Mouse (Mus musculus): ENCODE results near the gene Akt2.

Gene Akt2

DNA sequence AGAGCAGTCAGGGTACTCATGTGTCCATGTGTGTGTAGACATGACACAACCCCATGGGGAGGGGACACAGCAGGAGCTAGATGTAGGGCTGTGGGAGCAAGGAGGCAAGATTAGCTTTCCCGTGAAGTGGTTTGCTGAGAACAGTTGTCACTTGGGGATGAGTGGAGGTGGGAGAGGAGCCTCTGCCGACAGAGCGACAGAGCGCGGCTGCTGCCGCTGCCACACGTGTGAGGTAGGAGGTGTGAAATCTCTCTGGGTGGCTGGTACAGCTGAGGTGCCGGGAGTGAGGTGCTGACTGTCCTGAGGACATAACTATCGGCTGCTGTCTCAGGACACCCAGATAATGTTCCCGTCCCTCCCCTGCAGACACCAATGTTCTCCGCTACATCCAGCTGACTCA is 64.2 kb downstream of the Akt2 start:
- ChIA-PET CTCF (interaction anchor here (0.6 to 2.1 kb wide), 9 partner anchors 9 to 148 kb away, joined by 3 to 7 read pairs (median 3); no protein-coding TSS in a partner anchor), POLR2A (interaction anchor here in 3 of 4 experiments (0.6 to 1.4 kb wide), 7 partner anchors 9 to 874 kb away, joined by 3 to 4 read pairs (median 4); partner anchors contain the start of genes Prx (in 1 of the 3), Sertad1 (in 1 of the 3) and Zfp607b (in 1 of the 3))

DNA sequence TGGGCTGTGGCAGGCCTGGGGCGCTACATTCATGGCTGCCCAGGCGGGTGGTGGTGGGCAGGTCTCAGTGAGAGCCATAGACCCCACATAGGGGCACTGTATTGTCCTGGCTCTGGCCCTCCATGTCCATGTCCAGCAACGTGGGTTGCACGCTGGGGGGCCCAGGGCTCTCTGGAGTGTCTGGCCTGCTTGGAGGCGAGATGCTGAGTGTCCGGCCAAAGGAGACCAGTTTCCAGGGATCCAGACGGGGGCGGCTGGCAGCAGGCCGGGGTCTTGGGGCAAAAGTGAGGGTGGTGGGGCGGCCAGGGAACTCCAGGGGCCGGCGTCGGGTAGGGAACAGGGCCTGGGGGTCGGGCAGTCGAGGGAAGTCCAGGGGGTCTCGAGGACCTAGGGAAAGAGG is 65.2 kb downstream of the Akt2 start:
- POLR2A ChIA-PET, result interaction anchor here in 1 of 4 experiments (2.0 kb wide), 1 partner anchor 10 kb away, joined by 7 read pairs; no protein-coding TSS in a partner anchor
- CTCF ChIA-PET, result no interaction called here

DNA sequence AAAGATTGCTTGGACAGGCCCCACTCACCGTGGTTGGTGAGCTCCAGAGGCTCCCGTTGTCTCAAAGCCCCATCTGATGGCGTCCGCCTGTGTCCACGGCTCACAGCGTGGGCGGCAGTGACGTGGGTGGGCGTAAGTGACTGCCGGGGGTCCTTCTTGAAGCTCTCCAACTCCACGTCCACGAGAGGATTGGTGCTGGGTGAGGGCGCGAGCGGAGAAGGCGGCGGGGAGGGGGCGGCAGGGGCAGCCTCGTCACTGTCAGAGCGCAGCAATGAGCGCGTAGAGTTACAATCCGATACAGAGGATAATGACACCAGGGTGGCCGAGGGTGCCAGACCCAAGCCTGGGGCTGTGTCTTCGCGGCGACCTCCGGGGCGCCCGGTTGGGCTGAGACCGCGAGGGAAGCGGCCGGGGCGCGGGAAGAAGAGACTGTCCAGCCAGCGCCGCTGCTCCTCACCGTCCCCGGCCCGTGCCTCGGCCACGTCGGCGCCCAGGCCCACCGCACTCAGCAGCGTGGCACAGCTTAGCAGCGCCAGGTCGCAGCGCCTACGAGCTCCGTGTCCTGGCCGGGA is 66.6 kb downstream of the Akt2 start:
- ChIA-PET POLR2A (interaction anchor here in 3 of 4 experiments (0.5 to 2.0 kb wide), 5 partner anchors 8 to 624 kb away, joined by 3 to 7 read pairs (median 4); no protein-coding TSS in a partner anchor), CTCF (interaction anchor here in 2 of 4 experiments (0.6 to 1.3 kb wide), 4 partner anchors 8 to 355 kb away, joined by 3 read pairs; no protein-coding TSS in a partner anchor)

DNA sequence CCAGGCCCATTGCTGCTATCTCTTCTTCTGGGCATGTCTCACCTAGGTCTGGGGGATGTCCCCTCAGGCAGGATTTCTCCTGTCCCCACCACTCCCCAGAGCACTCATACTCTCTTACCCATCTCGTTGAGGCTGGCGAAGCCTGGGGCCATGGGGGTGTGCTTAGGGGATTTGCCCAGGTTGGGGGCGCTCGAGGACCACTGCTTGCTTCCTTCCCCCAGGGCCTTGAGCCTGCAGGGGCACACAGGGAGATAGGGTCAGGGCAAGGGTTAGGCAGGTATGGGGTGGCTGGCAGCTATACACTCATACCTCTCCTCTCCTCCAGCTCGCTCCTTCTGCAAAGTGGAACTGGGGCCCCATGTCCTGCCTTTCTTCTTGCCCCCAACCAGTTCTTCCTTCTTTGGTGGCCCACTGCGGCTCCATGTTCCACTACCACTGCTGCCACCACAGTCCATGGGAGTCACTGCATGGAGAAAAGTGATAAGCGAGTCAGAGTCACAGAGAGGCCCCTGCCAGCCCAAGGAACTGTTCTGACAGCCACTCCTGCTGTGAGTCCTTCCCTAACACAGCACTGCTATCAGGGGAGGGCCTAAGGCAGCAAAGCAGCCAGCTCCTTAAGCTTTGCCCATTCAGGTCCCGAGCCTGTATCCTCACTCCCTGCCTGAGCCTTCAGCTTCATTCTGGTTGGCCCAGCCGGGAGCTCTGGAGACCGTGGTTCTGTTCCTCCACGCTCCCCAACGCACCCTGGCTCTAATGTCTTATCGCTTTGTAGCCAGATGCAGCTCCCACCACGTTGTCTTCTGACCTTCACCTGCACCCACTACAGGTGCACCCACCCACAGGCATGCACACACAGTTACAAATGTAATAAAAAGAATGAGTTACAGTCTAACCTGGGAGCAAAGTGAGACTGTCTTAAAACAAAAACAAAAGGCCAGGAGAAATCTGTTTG is 67.6 kb downstream of the Akt2 start:
- ChIA-PET CTCF (no interaction called here), POLR2A (interaction anchor here in 2 of 4 experiments (0.5 to 2.1 kb wide), 7 partner anchors 7 to 117 kb away, joined by 3 to 8 read pairs (median 3); partner anchors contain the start of gene Map3k10 (in 2 of the 2))

DNA sequence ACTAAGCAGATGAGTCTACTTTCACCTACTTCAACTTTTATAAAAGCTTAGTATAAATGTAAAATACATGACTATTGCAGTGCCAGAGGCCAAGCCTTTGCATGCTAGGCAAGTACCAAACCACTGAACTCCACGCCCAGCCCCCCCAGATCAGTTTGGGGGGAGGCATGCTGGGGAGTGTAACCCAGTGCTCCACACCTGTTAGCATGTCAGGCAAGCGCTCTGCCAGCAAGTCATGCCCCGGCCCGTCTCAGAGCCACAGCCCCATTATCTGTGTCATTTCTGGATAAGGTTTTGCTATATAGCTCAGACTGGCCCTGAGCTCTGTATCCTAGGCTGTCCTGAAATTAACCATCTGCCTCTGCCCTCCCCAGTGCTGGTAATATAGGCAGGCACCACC is 70.7 kb downstream of the Akt2 start:
- POLR2A ChIA-PET, result no interaction called here
- CTCF ChIA-PET, result interaction anchor here in 1 of 4 experiments (0.7 to 1.2 kb wide), 2 partner anchors 27 to 136 kb away, joined by 3 read pairs; partner anchors contain the start of gene Zfp607b

DNA sequence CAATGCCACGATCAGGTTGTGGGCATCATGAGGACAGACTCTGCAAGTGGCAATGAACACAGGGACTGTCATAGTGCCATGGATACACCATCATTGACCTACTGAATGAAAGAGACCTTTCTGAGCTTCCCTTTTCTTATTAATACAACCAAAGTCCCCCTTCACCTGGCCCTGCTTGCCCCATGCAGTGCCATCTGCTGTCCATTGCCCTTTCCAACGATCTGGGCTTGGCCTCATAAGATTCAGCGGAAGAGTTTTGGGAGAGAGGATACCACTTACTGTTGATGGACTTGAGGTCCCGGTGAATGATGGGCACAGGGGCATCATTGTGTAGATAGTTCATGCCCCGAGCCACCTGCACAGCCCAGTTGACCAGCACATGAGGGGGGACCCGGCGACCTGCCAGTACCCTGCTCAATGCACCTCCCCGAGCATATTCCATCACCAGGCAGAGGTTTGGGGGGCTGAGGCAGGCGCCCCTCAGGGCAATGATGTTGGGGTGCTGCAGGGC is 81.8 kb downstream of the Akt2 start:
- ChIA-PET POLR2A (interaction anchor here in 3 of 4 experiments (0.7 to 3.3 kb wide), 8 partner anchors 10 to 477 kb away, joined by 3 to 20 read pairs (median 4); partner anchors contain the start of genes BC024978 (in 1 of the 3), Snrpa (in 1 of the 3), Zfp607b (in 1 of the 3) and Zfp780b (in 1 of the 3)), CTCF (interaction anchor here in 1 of 4 experiments (0.5 kb wide), 1 partner anchor 18 kb away, joined by 4 read pairs; no protein-coding TSS in a partner anchor)

DNA sequence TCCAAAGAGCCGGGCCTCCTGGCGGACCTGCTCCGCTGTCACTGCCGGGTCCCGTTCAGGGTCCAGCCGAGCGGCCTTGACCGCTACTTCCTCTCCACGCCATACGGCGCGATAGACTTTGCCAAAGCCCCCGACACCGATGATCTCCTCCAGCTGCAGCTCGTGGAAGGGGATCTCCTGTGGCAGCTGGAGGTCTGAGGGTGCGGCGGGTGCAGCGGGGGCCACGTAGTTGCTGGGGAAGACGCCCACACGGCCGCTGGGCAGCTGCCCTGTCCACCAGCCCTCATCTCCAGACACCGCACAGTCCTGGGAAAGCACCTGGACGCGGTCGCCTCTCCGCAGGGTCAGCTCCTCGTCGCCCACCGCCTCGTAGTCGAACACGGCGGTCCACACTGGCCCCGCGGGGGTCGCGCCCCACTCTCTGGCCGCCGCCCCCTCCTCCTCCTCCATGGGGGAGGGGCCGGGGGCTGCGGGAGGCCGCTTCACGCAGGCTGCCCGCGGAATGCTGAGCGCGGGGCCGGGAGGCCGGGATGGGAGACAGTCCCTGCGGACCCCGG is 82.3 kb downstream of the Akt2 start:
- POLR2A ChIA-PET, result interaction anchor here in 3 of 4 experiments (0.7 to 3.3 kb wide), 12 partner anchors 10 to 478 kb away, joined by 3 to 20 read pairs (median 4); partner anchors contain the start of genes Zfp607b (in 2 of the 3), BC024978 (in 1 of the 3), Shkbp1 (in 1 of the 3) and Snrpa (in 1 of the 3)
- CTCF ChIA-PET, result interaction anchor here in 3 of 4 experiments (0.5 to 1.8 kb wide), 3 partner anchors 18 to 265 kb away, joined by 4 to 8 read pairs (median 4); no protein-coding TSS in a partner anchor

DNA sequence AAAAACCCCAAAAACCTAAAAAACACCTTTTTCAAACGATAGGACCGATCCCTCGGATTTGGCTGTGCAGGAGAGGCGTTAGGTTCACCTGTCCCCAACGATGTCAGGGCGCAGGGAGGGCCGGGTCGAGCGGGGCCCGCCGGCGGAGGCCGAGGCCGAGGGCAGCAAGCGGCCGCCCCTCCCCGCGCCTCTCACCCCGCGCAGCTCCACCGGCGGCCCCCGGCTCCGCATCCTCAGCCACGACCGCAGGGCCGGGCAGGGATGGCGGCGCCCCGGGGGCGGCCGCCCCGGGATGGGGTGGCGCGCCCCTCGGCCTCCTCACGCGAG is 82.8 kb downstream of the Akt2 start:
- ChIA-PET CTCF (interaction anchor here in 3 of 4 experiments (0.5 to 1.8 kb wide), 4 partner anchors 20 to 365 kb away, joined by 3 to 8 read pairs (median 6); partner anchors contain the start of gene Ttc9b (in 1 of the 3)), POLR2A (interaction anchor here in 3 of 4 experiments (0.7 to 3.3 kb wide), 26 partner anchors 8 to 502 kb away, joined by 3 to 20 read pairs (median 4); partner anchors contain the start of genes Zfp607b (in 2 of the 3), Rab4b (in 1 of the 3), Shkbp1 (in 1 of the 3) and Zfp60 (in 1 of the 3))

DNA sequence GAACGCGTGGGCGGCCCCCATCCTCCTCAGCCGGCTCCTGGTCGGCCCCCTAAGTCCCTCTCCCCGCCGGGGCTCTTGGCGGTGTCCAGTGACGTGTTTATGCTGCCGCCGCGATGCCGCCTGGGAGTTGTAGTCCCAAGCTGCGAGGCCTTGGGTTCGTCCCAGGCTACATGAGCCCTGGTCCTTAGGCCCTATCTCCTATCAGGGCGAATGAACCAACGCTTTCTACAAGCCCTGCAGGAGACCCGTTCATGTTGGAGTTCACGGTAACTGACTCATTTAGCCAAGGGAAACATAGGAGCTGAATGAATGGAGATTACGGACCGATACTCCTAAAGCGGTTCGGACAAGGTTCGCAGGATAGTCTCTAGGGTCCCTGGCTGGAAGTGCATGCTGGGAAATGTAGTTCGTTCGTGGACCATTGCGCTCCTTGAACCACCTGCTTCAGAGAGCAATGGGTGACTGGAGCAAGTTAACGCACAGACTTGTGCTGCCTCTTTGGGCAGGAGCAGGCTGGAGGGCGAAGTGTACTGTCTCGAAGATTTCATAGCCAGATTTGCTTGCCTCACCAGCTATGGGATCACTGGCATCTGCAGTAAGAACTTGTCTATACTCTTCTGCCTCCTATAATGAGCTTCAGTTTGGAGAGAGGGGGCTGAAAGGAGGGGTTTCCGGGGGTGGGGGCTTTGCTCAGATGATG is 83.3 kb downstream of the Akt2 start, which contains the start of gene Map3k10:
Map3k10 (minus strand) TSS at position 77 of the 700 bp plus-strand sequence.
- POLR2A ChIA-PET, result interaction anchor here (0.5 to 3.3 kb wide), 41 partner anchors 7 to 1136 kb away, joined by 3 to 20 read pairs (median 3); partner anchors contain the start of genes Zfp607b (in 2 of the 4), Psmc4 (in 1 of the 4), Rab4b (in 1 of the 4) and Shkbp1 (in 1 of the 4)
- CTCF ChIA-PET, result interaction anchor here (0.5 to 1.8 kb wide), 11 partner anchors 20 to 367 kb away, joined by 3 to 8 read pairs (median 4); partner anchors contain the start of gene Ttc9b (in 1 of the 4)

DNA sequence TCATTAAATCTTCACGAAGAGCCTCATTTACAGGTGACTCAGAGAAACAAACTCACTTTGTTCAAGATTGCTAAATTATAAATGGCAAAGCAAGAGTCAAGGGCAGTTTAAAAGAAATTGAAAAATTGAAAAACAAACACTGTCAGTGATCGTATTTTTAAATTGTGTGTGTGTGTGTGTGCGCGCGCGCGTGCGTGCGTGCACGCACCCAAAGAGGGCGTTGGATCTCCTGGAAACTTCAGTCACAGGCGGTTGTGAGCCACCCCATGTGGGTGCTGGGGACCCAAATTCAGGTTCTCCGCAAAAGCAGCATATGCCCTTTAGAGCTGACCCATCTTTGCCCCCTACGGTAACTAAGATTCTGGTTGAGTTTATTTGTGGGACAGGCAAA is 83.9 kb downstream of the Akt2 start:
- CTCF ChIA-PET, result interaction anchor here (0.6 to 1.8 kb wide), 7 partner anchors 21 to 343 kb away, joined by 3 to 8 read pairs (median 4); partner anchors contain the start of gene Ttc9b (in 1 of the 4)
- POLR2A ChIA-PET, result interaction anchor here (0.6 to 3.3 kb wide), 35 partner anchors 8 to 1135 kb away, joined by 3 to 20 read pairs (median 3); partner anchors contain the start of genes Zfp607b (in 2 of the 4), Psmc4 (in 1 of the 4), Rab4b (in 1 of the 4) and Sertad1 (in 1 of the 4)

DNA sequence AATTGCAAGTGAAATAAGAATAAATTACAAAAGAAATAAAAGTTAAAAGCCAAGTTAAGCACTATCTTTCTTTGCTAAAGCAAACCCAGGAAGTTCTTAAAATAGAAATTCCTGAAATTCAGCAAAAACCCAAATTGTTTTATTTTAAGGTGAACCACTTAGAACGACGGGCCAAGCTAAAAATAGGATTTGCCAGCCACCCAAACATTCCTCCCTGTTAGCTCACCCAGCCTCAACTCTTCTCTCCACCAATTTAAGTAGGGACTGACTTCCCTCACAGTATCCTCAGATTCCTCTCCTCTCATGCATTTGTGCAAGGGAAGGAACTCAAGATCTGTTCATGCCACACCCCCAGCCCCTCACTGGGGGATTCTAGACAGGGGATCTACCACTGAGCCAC is 91.9 kb downstream of the Akt2 start:
- POLR2A ChIA-PET, result interaction anchor here in 1 of 4 experiments (1.5 kb wide), 1 partner anchor 249 kb away, joined by 3 read pairs; no protein-coding TSS in a partner anchor
- CTCF ChIA-PET, result no interaction called here

DNA sequence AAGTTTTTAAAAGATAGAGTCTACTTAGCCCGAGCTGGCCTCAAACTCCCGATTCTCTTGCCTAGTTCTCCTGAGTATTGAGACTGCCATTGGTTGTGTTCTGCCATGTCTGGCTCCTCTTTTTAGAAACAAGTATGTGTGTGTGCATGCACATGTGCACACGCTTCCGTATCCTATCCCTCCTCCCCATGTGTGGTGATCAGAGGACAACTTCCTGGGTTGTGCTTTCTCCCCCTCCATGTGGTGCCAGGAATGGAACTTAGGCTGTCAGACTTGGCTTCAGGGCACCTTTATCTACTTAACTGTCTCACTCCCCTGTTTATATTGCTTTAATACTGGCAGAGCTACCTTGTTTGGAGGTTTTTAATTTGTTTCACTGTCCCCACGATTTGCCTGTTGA is 93.9 kb downstream of the Akt2 start:
- ChIA-PET POLR2A (interaction anchor here in 2 of 4 experiments (0.7 to 1.3 kb wide), 4 partner anchors 9 to 276 kb away, joined by 3 to 6 read pairs (median 4); partner anchors contain the start of gene Ttc9b (in 1 of the 2)), CTCF (interaction anchor here in 3 of 4 experiments (0.6 to 1.5 kb wide), 8 partner anchors 30 to 397 kb away, joined by 3 to 9 read pairs (median 3); partner anchors contain the start of gene Ttc9b (in 1 of the 3))

DNA sequence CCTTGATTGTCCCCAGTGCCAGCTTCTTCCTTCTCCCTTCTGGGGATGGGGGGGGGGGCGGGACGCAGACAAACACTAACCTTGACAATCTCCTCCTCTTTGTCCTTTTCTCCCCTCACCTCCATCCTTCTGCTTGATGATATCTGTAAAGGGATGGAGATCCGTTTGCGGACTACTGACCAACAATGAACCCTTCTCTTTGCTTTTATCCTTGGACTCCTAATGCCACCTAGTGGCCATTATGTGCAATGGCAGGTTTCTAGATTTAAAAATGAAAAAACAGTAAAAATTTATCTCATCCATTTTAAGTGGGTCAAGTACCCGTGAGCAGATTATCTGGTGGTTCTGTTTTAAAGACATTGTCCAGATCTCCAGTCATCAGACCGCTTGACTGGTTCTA is 94.3 kb downstream of the Akt2 start:
- CTCF ChIA-PET, result interaction anchor here in 3 of 4 experiments (0.6 to 1.5 kb wide), 8 partner anchors 31 to 397 kb away, joined by 3 to 9 read pairs (median 3); partner anchors contain the start of gene Ttc9b (in 1 of the 3)
- POLR2A ChIA-PET, result interaction anchor here in 2 of 4 experiments (0.7 to 1.3 kb wide), 4 partner anchors 10 to 277 kb away, joined by 3 to 6 read pairs (median 4); partner anchors contain the start of gene Ttc9b (in 1 of the 2)

DNA sequence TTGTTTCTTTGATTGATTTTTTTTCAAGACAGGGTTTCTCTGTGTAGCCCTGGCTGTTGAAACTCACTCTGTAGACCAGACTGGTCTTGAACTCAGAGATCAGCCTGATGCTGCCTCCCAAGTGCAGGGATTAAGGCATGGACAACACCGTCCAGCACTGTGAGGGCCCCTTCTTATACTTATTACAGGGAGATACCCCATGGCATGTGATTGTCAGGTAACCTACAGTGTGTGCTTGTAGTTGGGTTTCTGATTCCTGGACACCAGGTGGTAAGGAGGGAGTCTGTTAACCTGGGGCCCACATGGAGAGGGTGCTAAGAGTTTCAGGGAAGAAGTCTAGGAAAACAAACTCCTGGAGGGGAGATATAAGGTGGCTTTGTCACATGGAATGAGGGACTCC is 95.7 kb downstream of the Akt2 start:
- CTCF ChIA-PET, result no interaction called here
- POLR2A ChIA-PET, result no interaction called here

DNA sequence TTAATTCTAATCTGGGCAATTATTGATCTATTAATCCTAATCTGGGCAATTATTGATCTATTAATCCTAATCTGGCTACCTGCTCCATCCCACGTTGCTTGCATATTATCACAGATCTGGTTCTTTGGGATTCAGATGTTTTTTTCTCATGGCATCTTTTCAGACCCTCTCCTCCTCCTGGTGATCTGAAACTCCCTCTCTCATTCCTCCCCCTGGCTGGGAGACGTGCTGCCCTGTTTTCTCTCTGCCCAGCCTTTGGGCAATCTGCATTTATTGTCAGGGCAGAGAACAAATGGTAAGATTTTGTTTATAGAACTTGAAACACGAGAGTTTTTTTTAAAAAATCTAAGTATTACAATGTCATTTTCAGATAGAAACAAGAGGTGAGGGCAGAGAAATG is 96.5 kb downstream of the Akt2 start:
- ChIA-PET POLR2A (interaction anchor here in 2 of 4 experiments (0.8 to 2.1 kb wide), 7 partner anchors 13 to 290 kb away, joined by 3 to 9 read pairs (median 4); partner anchors contain the start of genes Akt2 (in 1 of the 2) and Map3k10 (in 1 of the 2)), CTCF (interaction anchor here in 2 of 4 experiments (0.6 to 2.3 kb wide), 2 partner anchors 34 to 270 kb away, joined by 12 to 13 read pairs; partner anchors contain the start of gene Ttc9b (in 1 of the 2))

DNA sequence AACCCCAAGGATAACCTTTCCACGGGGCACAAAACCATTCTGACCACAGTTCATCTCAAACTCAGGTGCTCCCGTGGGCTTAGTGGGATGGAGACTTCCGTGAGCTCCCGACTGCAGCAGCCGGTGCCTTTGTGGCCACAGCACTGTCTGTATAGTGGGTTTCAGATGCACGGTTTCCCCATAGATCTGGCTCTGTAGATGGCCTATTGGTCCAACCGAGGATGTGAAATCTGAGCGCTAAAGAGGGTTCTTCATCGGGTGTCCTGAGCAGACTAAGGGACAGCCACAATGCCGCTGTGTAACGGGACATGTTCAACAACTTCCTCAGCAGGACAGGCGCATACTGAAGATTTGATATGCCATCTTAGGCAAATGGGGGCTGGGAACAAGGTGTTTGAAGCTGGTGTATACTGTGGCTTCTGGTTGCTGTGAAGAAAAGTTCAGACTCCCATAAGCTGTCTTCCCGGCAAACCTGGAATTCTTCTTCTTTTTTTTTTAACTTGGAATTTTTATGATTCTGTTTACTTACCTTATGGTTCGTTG is 97.0 kb downstream of the Akt2 start:
- ChIA-PET CTCF (interaction anchor here in 3 of 4 experiments (0.6 to 2.3 kb wide), 13 partner anchors 25 to 480 kb away, joined by 3 to 13 read pairs (median 4); partner anchors contain the start of genes Ttc9b (in 1 of the 3) and Zfp60 (in 1 of the 3)), POLR2A (interaction anchor here in 3 of 4 experiments (0.8 to 2.3 kb wide), 28 partner anchors 10 to 663 kb away, joined by 3 to 20 read pairs (median 4); partner anchors contain the start of genes Map3k10 (in 3 of the 3), Zfp60 (in 3 of the 3), Sertad1 (in 2 of the 3) and Akt2 (in 1 of the 3))

Data from embryonic stem cell, embryonic (primary cell).